Mouse (Mus musculus): ENCODE results near the gene Tmem151b. TPM values are rescaled to one million over a fixed set of nuclear protein-coding genes. Genes with fewer than 3 reads are reported as not detected.
A peak's percentile ranks its signal among the peaks of the same experiment; 100 is the strongest.

Tmem151b gene
- total RNA-seq (2021) = under 1 TPM in 1 of 2 experiments, not detected in 1; 0.06 TPM
- long read RNA-seq, experiment 1 = 0 reads
- long read RNA-seq, experiment 2 = 0 reads

GRCm38 (mm10) chr17:45549617-45550181 is at the start of gene Tmem151b:
Gene Tmem151b (minus strand): TSS chr17:45549677.
- DNase-seq = no peak
- intact Hi-C loops (cut with DNase I; ENCODE audit: low total_unique reads) = loop anchor here (2.0 kb wide), 1 partner anchor 69 kb away; no protein-coding TSS in a partner anchor

- intact Hi-C loops (cut with DNase I; ENCODE audit: low total_unique reads) = no loop called here
- DNase-seq = no peak
Measured at GRCm38 (mm10) chr17:45598891-45599290, 49.4 kb upstream of the Tmem151b start.

- DNase-seq = no peak
- intact Hi-C loops (cut with DNase I; ENCODE audit: low total_unique reads) = no loop called here
Measured at GRCm38 (mm10) chr17:45598376-45598775, 48.9 kb upstream of the Tmem151b start.

- DNase-seq = no peak
- intact Hi-C loops (cut with DNase I; ENCODE audit: low total_unique reads) = no loop called here
Measured at GRCm38 (mm10) chr17:45597787-45598186, 48.3 kb upstream of the Tmem151b start.

- peak; percentile 90 for DNase-seq
- intact Hi-C loops (cut with DNase I; ENCODE audit: low total_unique reads) = no loop called here
Measured at GRCm38 (mm10) chr17:45596631-45597396, 47.3 kb upstream of the Tmem151b start.

- intact Hi-C loops (cut with DNase I; ENCODE audit: low total_unique reads) = no loop called here
Measured at GRCm38 (mm10) chr17:45595736-45596390, 46.4 kb upstream of the Tmem151b start.

GRCm38 (mm10) chr17:45594881-45595735 is 45.6 kb upstream of the Tmem151b start:
- peak; percentile 90 for DNase-seq
- intact Hi-C loops (cut with DNase I; ENCODE audit: low total_unique reads) = loop anchor here (5.0 kb wide), 1 partner anchor 32 kb away; no protein-coding TSS in a partner anchor

More at GRCm38 (mm10) chr17:45595736-45596390, 46.4 kb upstream of the Tmem151b start:
- DNase-seq = no peak

GRCm38 (mm10) chr17:45594195-45594594 is 44.7 kb upstream of the Tmem151b start:
- DNase-seq = no peak
- intact Hi-C loops (cut with DNase I; ENCODE audit: low total_unique reads) = loop anchor here (5.0 kb wide), 1 partner anchor 33 kb away; no protein-coding TSS in a partner anchor

GRCm38 (mm10) chr17:45593479-45593878 is 44.0 kb upstream of the Tmem151b start:
- intact Hi-C loops (cut with DNase I; ENCODE audit: low total_unique reads) = loop anchor here (5.0 kb wide), 1 partner anchor 34 kb away; no protein-coding TSS in a partner anchor

GRCm38 (mm10) chr17:45592606-45593431 is 43.3 kb upstream of the Tmem151b start:
- peak; percentile 73 for DNase-seq
- intact Hi-C loops (cut with DNase I; ENCODE audit: low total_unique reads) = loop anchor here (5.0 kb wide), 1 partner anchor 34 kb away; no protein-coding TSS in a partner anchor

More at GRCm38 (mm10) chr17:45593479-45593878, 44.0 kb upstream of the Tmem151b start:
- DNase-seq = no peak

GRCm38 (mm10) chr17:45591701-45592605 is 42.5 kb upstream of the Tmem151b start:
- intact Hi-C loops (cut with DNase I; ENCODE audit: low total_unique reads) = loop anchor here (5.0 kb wide), 1 partner anchor 35 kb away; no protein-coding TSS in a partner anchor
- DNase-seq = peak; percentile 87

- DNase-seq = no peak
- intact Hi-C loops (cut with DNase I; ENCODE audit: low total_unique reads) = loop anchor here (5.0 kb wide), 1 partner anchor 37 kb away; no protein-coding TSS in a partner anchor
Measured at GRCm38 (mm10) chr17:45590410-45590809, 40.9 kb upstream of the Tmem151b start.

GRCm38 (mm10) chr17:45589844-45590243 is 40.4 kb upstream of the Tmem151b start:
- DNase-seq = no peak
- intact Hi-C loops (cut with DNase I; ENCODE audit: low total_unique reads) = loop anchor here (5.0 kb wide), 1 partner anchor 37 kb away; no protein-coding TSS in a partner anchor

GRCm38 (mm10) chr17:45589236-45589635 is 39.8 kb upstream of the Tmem151b start:
- DNase-seq = no peak
- intact Hi-C loops (cut with DNase I; ENCODE audit: low total_unique reads) = no loop called here

- intact Hi-C loops (cut with DNase I; ENCODE audit: low total_unique reads) = no loop called here
- DNase-seq = no peak
Measured at GRCm38 (mm10) chr17:45588370-45588769, 38.9 kb upstream of the Tmem151b start.

- intact Hi-C loops (cut with DNase I; ENCODE audit: low total_unique reads) = no loop called here
- DNase-seq = no peak
Measured at GRCm38 (mm10) chr17:45586449-45586837, 37.0 kb upstream of the Tmem151b start.
